Mouse (Mus musculus): ENCODE data around the gene Dnah12. TPM values are rescaled to one million over a fixed set of nuclear protein-coding genes. Genes with fewer than 3 reads are reported as not detected.
"Not testable (repeated sequence)": the region's sequence is repeated elsewhere in the genome, so short reads cannot be mapped to it uniquely, and the experiment has no call there.

The Dnah12 gene
- polyA plus RNA-seq, 1 experiment from 2014 or later: 0.01 TPM

DNA sequence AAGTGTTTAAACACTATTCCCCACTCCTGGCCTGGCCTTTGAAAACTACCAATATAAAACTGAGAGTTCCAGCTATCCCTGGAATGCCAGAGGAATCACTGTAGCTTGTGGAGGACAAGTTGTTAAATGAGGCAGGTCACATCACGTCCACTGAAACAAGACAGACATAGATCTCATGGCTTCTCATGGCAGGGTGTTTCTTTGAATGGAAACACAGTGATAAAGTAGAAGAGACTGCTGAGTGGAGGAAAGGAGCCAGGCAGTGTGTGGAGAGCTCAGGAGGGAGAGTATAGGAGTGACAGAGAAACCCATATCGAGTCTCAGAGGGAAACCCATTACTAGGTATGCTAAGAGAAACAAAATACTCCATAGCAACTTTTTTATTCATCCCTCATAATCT, 2.3 kb upstream of the Dnah12 start:
- Histone ChIP-seq H3K4me1 (ENCODE audit: control insufficient read depth, insufficient read depth, low read length) (no peaks in the 10 kb centered on the region), H3K9ac (ENCODE audit: low read length) (no peak overlapping the region), H3K27ac (ENCODE audit: low read depth, low read length) (no peak overlapping the region), H3K4me2 (ENCODE audit: low read depth) (no peak overlapping the region), H3K27me3 (ENCODE audit: control insufficient read depth, insufficient read depth, low read length) (no peaks in the 10 kb centered on the region), H3K4me3 (ENCODE audit: low read depth, low read length) (no peak overlapping the region), H3K9me3 (ENCODE audit: control insufficient read depth, low read length) (no peaks in the 10 kb centered on the region), H3K36me3 (ENCODE audit: control insufficient read depth, insufficient read depth, low read length) (no peaks in the 10 kb centered on the region)
- 60% methylated on average over 2 of the region's 2 CpGs for WGBS
- DNase-seq (ENCODE audit: low spot score) (no peak), ATAC-seq (ENCODE audit: insufficient read depth, low FRiP score, low TSS enrichment) (no peak)

GRCm38 (mm10) chr14:26691363-26691762, 1.7 kb upstream of the Dnah12 start:
- WGBS: 70% methylated on average over 2 of the region's 2 CpGs

DNA sequence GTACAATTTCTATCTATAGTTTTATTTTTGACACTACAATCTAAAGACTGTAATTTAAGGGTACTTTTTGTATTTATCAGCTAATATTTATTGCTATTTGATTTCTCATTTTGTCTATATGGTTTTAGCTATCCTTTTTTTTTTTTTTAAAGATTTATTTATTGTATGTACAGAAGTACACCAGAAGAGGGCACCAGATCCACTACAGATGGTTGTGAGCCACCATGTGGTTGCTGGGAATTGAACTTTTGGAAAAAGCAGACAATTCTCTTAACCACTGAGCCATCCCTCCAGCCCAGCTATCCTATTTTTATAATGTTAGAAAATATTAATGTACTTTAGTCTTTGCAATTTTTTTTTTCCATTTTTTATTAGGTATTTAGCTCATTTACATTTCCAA, 4.8 kb downstream of the Dnah12 start:
- H3K4me3 ChIP-seq (ENCODE audit: low read depth, low read length): no peak overlapping the region
- no peaks in the 10 kb centered on the region for H3K27me3 ChIP-seq (ENCODE audit: control insufficient read depth, insufficient read depth, low read length)
- no peak for ATAC-seq (ENCODE audit: insufficient read depth, low FRiP score, low TSS enrichment)
- no peaks in the 10 kb centered on the region for H3K36me3 ChIP-seq (ENCODE audit: control insufficient read depth, insufficient read depth, low read length)
- H3K4me1 ChIP-seq (ENCODE audit: control insufficient read depth, insufficient read depth, low read length): no peaks in the 10 kb centered on the region
- H3K4me2 ChIP-seq (ENCODE audit: low read depth): no peak overlapping the region
- H3K9ac ChIP-seq (ENCODE audit: low read length): no peak overlapping the region
- DNase-seq (ENCODE audit: low spot score): no peak
- no peaks in the 10 kb centered on the region for H3K9me3 ChIP-seq (ENCODE audit: control insufficient read depth, low read length)
- H3K27ac ChIP-seq (ENCODE audit: low read depth, low read length): no peak overlapping the region

More at GRCm38 (mm10) chr14:26691363-26691762, 1.7 kb upstream of the Dnah12 start:
- Histone ChIP-seq H3K27me3 (ENCODE audit: control insufficient read depth, insufficient read depth, low read length) (no peaks in the 10 kb centered on the region), H3K4me2 (ENCODE audit: low read depth) (no peak overlapping the region), H3K36me3 (ENCODE audit: control insufficient read depth, insufficient read depth, low read length) (no peaks in the 10 kb centered on the region), H3K4me1 (ENCODE audit: control insufficient read depth, insufficient read depth, low read length) (no peaks in the 10 kb centered on the region), H3K4me3 (ENCODE audit: low read depth, low read length) (no peak overlapping the region), H3K27ac (ENCODE audit: low read depth, low read length) (no peak overlapping the region), H3K9me3 (ENCODE audit: control insufficient read depth, low read length) (no peaks in the 10 kb centered on the region), H3K9ac (ENCODE audit: low read length) (no peak overlapping the region)
- ATAC-seq (ENCODE audit: insufficient read depth, low FRiP score, low TSS enrichment) (no peak), DNase-seq (ENCODE audit: low spot score) (no peak)

- not testable (repeated sequence) for H3K27ac ChIP-seq (ENCODE audit: low read depth, low read length); H3K4me1 ChIP-seq (ENCODE audit: control insufficient read depth, insufficient read depth, low read length); DNase-seq (ENCODE audit: low spot score); H3K4me3 ChIP-seq (ENCODE audit: low read depth, low read length); ATAC-seq (ENCODE audit: insufficient read depth, low FRiP score, low TSS enrichment); H3K36me3 ChIP-seq (ENCODE audit: control insufficient read depth, insufficient read depth, low read length); H3K4me2 ChIP-seq (ENCODE audit: low read depth); H3K9me3 ChIP-seq (ENCODE audit: control insufficient read depth, low read length); H3K9ac ChIP-seq (ENCODE audit: low read length); H3K27me3 ChIP-seq (ENCODE audit: control insufficient read depth, insufficient read depth, low read length)
- 82% methylated on average over 5 of the region's 5 CpGs for WGBS
Measured at GRCm38 (mm10) chr14:26705246-26705645, 12.2 kb downstream of the Dnah12 start.

DNA sequence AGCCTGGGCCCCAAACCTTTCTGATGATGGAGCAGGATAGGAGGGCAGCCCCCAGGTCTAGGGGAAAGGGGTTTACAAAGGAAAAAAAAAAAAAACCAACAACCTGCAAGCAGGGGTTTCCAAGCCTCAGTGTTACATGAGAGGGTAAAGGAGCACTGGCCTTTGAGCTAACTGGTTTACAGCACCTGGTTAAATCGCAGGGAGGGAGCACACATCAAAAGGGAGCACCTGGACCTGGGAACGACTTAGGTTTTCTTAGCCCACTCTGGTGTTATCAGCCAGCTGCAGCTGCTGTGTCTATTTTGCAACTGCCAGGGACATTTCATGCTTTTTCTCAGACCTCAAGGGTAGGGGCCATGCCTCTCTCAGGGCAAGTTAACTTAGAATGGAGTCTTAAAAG, 26.6 kb downstream of the Dnah12 start:
- not testable (repeated sequence) for H3K9me3 ChIP-seq (ENCODE audit: control insufficient read depth, low read length); DNase-seq (ENCODE audit: low spot score); H3K9ac ChIP-seq (ENCODE audit: low read length); H3K4me2 ChIP-seq (ENCODE audit: low read depth); ATAC-seq (ENCODE audit: insufficient read depth, low FRiP score, low TSS enrichment); H3K27ac ChIP-seq (ENCODE audit: low read depth, low read length); H3K4me1 ChIP-seq (ENCODE audit: control insufficient read depth, insufficient read depth, low read length); H3K36me3 ChIP-seq (ENCODE audit: control insufficient read depth, insufficient read depth, low read length); H3K27me3 ChIP-seq (ENCODE audit: control insufficient read depth, insufficient read depth, low read length); H3K4me3 ChIP-seq (ENCODE audit: low read depth, low read length)
- 77% methylated on average over 2 of the region's 2 CpGs for WGBS

- DNase-seq (ENCODE audit: low spot score) (no peak), ATAC-seq (ENCODE audit: insufficient read depth, low FRiP score, low TSS enrichment) (no peak)
- Histone ChIP-seq H3K36me3 (ENCODE audit: control insufficient read depth, insufficient read depth, low read length) (no peaks in the 10 kb centered on the region), H3K4me1 (ENCODE audit: control insufficient read depth, insufficient read depth, low read length) (no peaks in the 10 kb centered on the region), H3K4me3 (ENCODE audit: low read depth, low read length) (no peak overlapping the region), H3K4me2 (ENCODE audit: low read depth) (no peak overlapping the region), H3K9me3 (ENCODE audit: control insufficient read depth, low read length) (no peaks in the 10 kb centered on the region), H3K27me3 (ENCODE audit: control insufficient read depth, insufficient read depth, low read length) (no peaks in the 10 kb centered on the region), H3K27ac (ENCODE audit: low read depth, low read length) (no peak overlapping the region), H3K9ac (ENCODE audit: low read length) (no peak overlapping the region)
- WGBS: 89% methylated on average over 3 of the region's 3 CpGs
Measured at GRCm38 (mm10) chr14:26724898-26725297, 31.8 kb downstream of the Dnah12 start.

DNA sequence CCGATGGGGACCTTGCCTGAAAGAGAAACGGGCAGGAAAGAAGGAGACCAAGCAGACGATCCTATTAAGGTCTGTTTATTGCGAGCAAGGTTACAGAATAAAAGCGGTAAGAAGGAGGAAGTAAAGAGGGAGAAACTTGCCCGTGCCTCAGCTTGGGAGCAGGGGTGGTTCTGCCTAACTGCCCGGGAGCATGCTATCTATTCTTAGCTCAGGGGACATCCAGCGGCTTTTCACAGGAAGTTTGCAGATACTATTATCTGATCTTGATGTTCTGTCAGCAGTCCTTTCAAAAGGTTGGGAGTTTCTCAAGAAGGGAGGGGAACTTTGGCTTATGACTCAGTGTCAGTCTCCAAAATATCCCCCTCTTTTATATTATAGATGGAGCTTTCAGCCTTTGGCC, 65.5 kb downstream of the Dnah12 start:
- Histone ChIP-seq H3K4me1 (ENCODE audit: control insufficient read depth, insufficient read depth, low read length) (no peaks in the 10 kb centered on the region), H3K4me2 (ENCODE audit: low read depth) (no peak overlapping the region), H3K27ac (ENCODE audit: low read depth, low read length) (no peak overlapping the region), H3K4me3 (ENCODE audit: low read depth, low read length) (no peak overlapping the region), H3K27me3 (ENCODE audit: control insufficient read depth, insufficient read depth, low read length) (no peaks in the 10 kb centered on the region), H3K9me3 (ENCODE audit: control insufficient read depth, low read length) (peaks cover 2% of the 10 kb centered on the region; the same call in 1 of the 2 replicates), H3K36me3 (ENCODE audit: control insufficient read depth, insufficient read depth, low read length) (no peaks in the 10 kb centered on the region), H3K9ac (ENCODE audit: low read length) (no peak overlapping the region)
- 88% methylated on average over 8 of the region's 8 CpGs for WGBS
- ATAC-seq (ENCODE audit: insufficient read depth, low FRiP score, low TSS enrichment): no peak
- DNase-seq (ENCODE audit: low spot score): no peak

GRCm38 (mm10) chr14:26764827-26765226, 71.8 kb downstream of the Dnah12 start:
- no peak overlapping the region for H3K27ac ChIP-seq (ENCODE audit: low read depth, low read length)
- 86% methylated on average over 6 of the region's 6 CpGs for WGBS
- peaks cover 2% of the 10 kb centered on the region; the same call in 1 of the 2 replicates for H3K9me3 ChIP-seq (ENCODE audit: control insufficient read depth, low read length)
- no peak for DNase-seq (ENCODE audit: low spot score)
- no peaks in the 10 kb centered on the region for H3K27me3 ChIP-seq (ENCODE audit: control insufficient read depth, insufficient read depth, low read length)
- no peaks in the 10 kb centered on the region for H3K36me3 ChIP-seq (ENCODE audit: control insufficient read depth, insufficient read depth, low read length)
- H3K9ac ChIP-seq (ENCODE audit: low read length): no peak overlapping the region
- no peak overlapping the region for H3K4me2 ChIP-seq (ENCODE audit: low read depth)
- no peaks in the 10 kb centered on the region for H3K4me1 ChIP-seq (ENCODE audit: control insufficient read depth, insufficient read depth, low read length)
- no peak for ATAC-seq (ENCODE audit: insufficient read depth, low FRiP score, low TSS enrichment)
- H3K4me3 ChIP-seq (ENCODE audit: low read depth, low read length): no peak overlapping the region

GRCm38 (mm10) chr14:26768195-26768594, 75.1 kb downstream of the Dnah12 start:
- WGBS: 82% methylated on average over 4 of the region's 4 CpGs
- Histone ChIP-seq H3K4me1 (ENCODE audit: control insufficient read depth, insufficient read depth, low read length) (no peaks in the 10 kb centered on the region), H3K4me3 (ENCODE audit: low read depth, low read length) (no peak overlapping the region), H3K27ac (ENCODE audit: low read depth, low read length) (no peak overlapping the region), H3K36me3 (ENCODE audit: control insufficient read depth, insufficient read depth, low read length) (no peaks in the 10 kb centered on the region), H3K9me3 (ENCODE audit: control insufficient read depth, low read length) (no peaks in the 10 kb centered on the region; the same call in 1 of the 2 replicates), H3K27me3 (ENCODE audit: control insufficient read depth, insufficient read depth, low read length) (no peaks in the 10 kb centered on the region), H3K9ac (ENCODE audit: low read length) (no peak overlapping the region), H3K4me2 (ENCODE audit: low read depth) (no peak overlapping the region)
- ATAC-seq (ENCODE audit: insufficient read depth, low FRiP score, low TSS enrichment) (no peak), DNase-seq (ENCODE audit: low spot score) (no peak)

Data from neural tube, embryonic 11.5 days (tissue).